Mouse (Mus musculus) forebrain, embryonic 12.5 days (tissue): Measurements from ENCODE around the gene Gm21188. TPM values are rescaled to one million over a fixed set of nuclear protein-coding genes. Genes with fewer than 3 reads are reported as not detected.
"Not testable (repeated sequence)": the region's sequence is repeated elsewhere in the genome, so short reads cannot be mapped to it uniquely, and the experiment has no call there.

Experiments used
- ATAC-seq: fragments of 200-750 bp; cut with Nextera tagmentation; 2 replicates; pipeline ENCODE4 v1.8.0; 2017; ENCODE audit warnings: moderate TSS enrichment; ENCODE audit not compliant: low FRiP score
- H3K27ac ChIP-seq: fragments of 300-500 bp; sonication (generic); 2 replicates; pipeline ENCODE4 v1.5.1; 2016; ENCODE audit warnings: mild to moderate bottlenecking
- H3K27me3 ChIP-seq: fragments of 300-500 bp; sonication (generic); 2 replicates; pipeline ENCODE4 v1.6.1; 2016; ENCODE audit warnings: mild to moderate bottlenecking
- H3K36me3 ChIP-seq: fragments of 300-500 bp; sonication (generic); replicated peaks from 2 replicates; pipeline ENCODE4 v1.6.1; 2016; ENCODE audit warnings: mild to moderate bottlenecking
- H3K4me1 ChIP-seq: fragments of 300-500 bp; sonication (generic); 2 replicates; pipeline ENCODE4 v1.6.1; 2016
- H3K4me2 ChIP-seq: fragments of 300-500 bp; sonication (generic); 2 replicates; pipeline ENCODE4 v1.6.1; 2016; ENCODE audit warnings: mild to moderate bottlenecking, moderate library complexity
- H3K4me3 ChIP-seq: fragments of 300-500 bp; sonication (generic); replicated peaks from 2 replicates; pipeline ENCODE4 v1.5.1; 2016; ENCODE audit warnings: mild to moderate bottlenecking
- H3K9ac ChIP-seq: fragments of 300-500 bp; sonication (generic); 2 replicates; pipeline ENCODE4 v1.6.1; 2016; ENCODE audit warnings: mild to moderate bottlenecking
- H3K9me3 ChIP-seq: fragments of 300-500 bp; sonication (generic); 2 replicates; pipeline ENCODE4 v1.6.1; 2016
- WGBS: fragments of 180-500 bp; shearing (Covaris S2); methylation state at CpG from one replicate; pipeline ENCODE4 v1.1.7; 2016; 5-methylcytosine and 5-hydroxymethylcytosine counted together
- polyA plus RNA-seq: library from polyadenylated mRNA; unstranded; fragments of >200 nt; fragmentation: Nextera tagmentation; extraction: Ambion mirVana; gene quantifications from 2 replicates; pipeline ENCODE4 v1.2.1, GENCODE M21; 2016

The Gm21188 gene
- polyA plus RNA-seq, 1 experiment from 2014 or later = not detected

- H3K9ac ChIP-seq, H3K36me3 ChIP-seq, H3K4me3 ChIP-seq, ATAC-seq, H3K4me1 ChIP-seq, H3K9me3 ChIP-seq, H3K4me2 ChIP-seq, H3K27ac ChIP-seq: not testable (repeated sequence)
- H3K27me3 ChIP-seq = peaks cover 26% of the 10 kb centered on the region
- 2% methylated on average over 21 of the region's 21 CpGs for WGBS
These were observed 27.0 kb downstream of the Gm21188 start for GRCm38 (mm10) chr13:120025004-120025403.

GRCm38 (mm10) chr13:120024581-120024980 lies 27.4 kb downstream of the Gm21188 start:
- not testable (repeated sequence) for H3K9me3 ChIP-seq, H3K4me2 ChIP-seq, H3K4me1 ChIP-seq, H3K9ac ChIP-seq, H3K27ac ChIP-seq, H3K4me3 ChIP-seq, H3K36me3 ChIP-seq, ATAC-seq
- H3K27me3 ChIP-seq = peaks cover 26% of the 10 kb centered on the region
- 4% methylated on average over 9 of the region's 9 CpGs for WGBS

- not testable (repeated sequence) for H3K9ac ChIP-seq, H3K36me3 ChIP-seq, H3K4me2 ChIP-seq, H3K4me1 ChIP-seq, H3K27ac ChIP-seq, H3K4me3 ChIP-seq, H3K9me3 ChIP-seq
- H3K27me3 ChIP-seq = peaks cover 26% of the 10 kb centered on the region
- WGBS = no CpG with 5 or more reads among the region's 1 CpGs
- ATAC-seq = 0 out of 2 replicates have a peak, but pooled peaks have one; percentile 44
These were observed 30.5 kb downstream of the Gm21188 start for GRCm38 (mm10) chr13:120021477-120021876.

- H3K9ac ChIP-seq, H3K4me1 ChIP-seq, H3K36me3 ChIP-seq, H3K9me3 ChIP-seq, H3K4me3 ChIP-seq, ATAC-seq, H3K4me2 ChIP-seq, H3K27ac ChIP-seq: not testable (repeated sequence)
- H3K27me3 ChIP-seq = peaks cover 11% of the 10 kb centered on the region
- WGBS = 1% methylated on average over 9 of the region's 32 CpGs
These were observed 36.5 kb downstream of the Gm21188 start for GRCm38 (mm10) chr13:120015348-120016007.

GRCm38 (mm10) chr13:120013962-120014361 lies 38.0 kb downstream of the Gm21188 start:
- not testable (repeated sequence) for H3K9me3 ChIP-seq, H3K36me3 ChIP-seq, H3K4me1 ChIP-seq, ATAC-seq, H3K4me3 ChIP-seq, H3K9ac ChIP-seq, H3K27me3 ChIP-seq, H3K27ac ChIP-seq, H3K4me2 ChIP-seq
- WGBS = no CpG with 5 or more reads among the region's 2 CpGs

- not testable (repeated sequence) for H3K9me3 ChIP-seq, H3K4me3 ChIP-seq, H3K27ac ChIP-seq, H3K9ac ChIP-seq, H3K36me3 ChIP-seq, ATAC-seq, H3K4me2 ChIP-seq, H3K27me3 ChIP-seq, H3K4me1 ChIP-seq
- no CpG with 5 or more reads among the region's 5 CpGs for WGBS
These were observed 38.5 kb downstream of the Gm21188 start for GRCm38 (mm10) chr13:120013544-120013943.

GRCm38 (mm10) chr13:120010068-120010467 lies 41.9 kb downstream of the Gm21188 start:
- H3K9me3 ChIP-seq, H3K27me3 ChIP-seq, H3K9ac ChIP-seq, H3K4me1 ChIP-seq, H3K27ac ChIP-seq, H3K4me2 ChIP-seq, ATAC-seq, H3K4me3 ChIP-seq, H3K36me3 ChIP-seq: not testable (repeated sequence)

GRCm38 (mm10) chr13:119999215-119999614 lies 52.8 kb downstream of the Gm21188 start:
- not testable (repeated sequence) for H3K27ac ChIP-seq, H3K9ac ChIP-seq, H3K9me3 ChIP-seq, H3K36me3 ChIP-seq, H3K27me3 ChIP-seq, H3K4me2 ChIP-seq, ATAC-seq, H3K4me1 ChIP-seq, H3K4me3 ChIP-seq
- no CpG with 5 or more reads among the region's 4 CpGs for WGBS

- peak; percentile 83 for ATAC-seq
These were observed 53.4 kb downstream of the Gm21188 start for GRCm38 (mm10) chr13:119998442-119999086.

GRCm38 (mm10) chr13:119991917-119992496 lies 60.0 kb downstream of the Gm21188 start:
- H3K4me2 ChIP-seq, H3K9ac ChIP-seq: not testable (repeated sequence)
- no CpG with 5 or more reads among the region's 10 CpGs for WGBS

More at GRCm38 (mm10) chr13:119998442-119999086, 53.4 kb downstream of the Gm21188 start:
- not testable (repeated sequence) for H3K4me1 ChIP-seq, H3K27me3 ChIP-seq, H3K36me3 ChIP-seq, H3K9me3 ChIP-seq, H3K4me2 ChIP-seq, H3K4me3 ChIP-seq, H3K9ac ChIP-seq, H3K27ac ChIP-seq
- no CpG with 5 or more reads among the region's 22 CpGs for WGBS

GRCm38 (mm10) chr13:119991264-119991663 lies 60.7 kb downstream of the Gm21188 start:
- 0 out of 2 replicates have a peak, but pooled peaks have one; percentile 41 for ATAC-seq
- H3K27me3 ChIP-seq = not testable (repeated sequence)

More at GRCm38 (mm10) chr13:119991917-119992496, 60.0 kb downstream of the Gm21188 start:
- not testable (repeated sequence) for H3K27me3 ChIP-seq, H3K4me3 ChIP-seq, ATAC-seq, H3K36me3 ChIP-seq, H3K9me3 ChIP-seq, H3K4me1 ChIP-seq, H3K27ac ChIP-seq

More at GRCm38 (mm10) chr13:119991264-119991663, 60.7 kb downstream of the Gm21188 start:
- not testable (repeated sequence) for H3K4me1 ChIP-seq, H3K9ac ChIP-seq, H3K27ac ChIP-seq, H3K4me3 ChIP-seq, H3K36me3 ChIP-seq, H3K9me3 ChIP-seq, H3K4me2 ChIP-seq
- WGBS = no CpG with 5 or more reads among the region's 13 CpGs
